Mouse (Mus musculus): ENCODE measurements around the gene Cks1b.

Gene Cks1b

DNA sequence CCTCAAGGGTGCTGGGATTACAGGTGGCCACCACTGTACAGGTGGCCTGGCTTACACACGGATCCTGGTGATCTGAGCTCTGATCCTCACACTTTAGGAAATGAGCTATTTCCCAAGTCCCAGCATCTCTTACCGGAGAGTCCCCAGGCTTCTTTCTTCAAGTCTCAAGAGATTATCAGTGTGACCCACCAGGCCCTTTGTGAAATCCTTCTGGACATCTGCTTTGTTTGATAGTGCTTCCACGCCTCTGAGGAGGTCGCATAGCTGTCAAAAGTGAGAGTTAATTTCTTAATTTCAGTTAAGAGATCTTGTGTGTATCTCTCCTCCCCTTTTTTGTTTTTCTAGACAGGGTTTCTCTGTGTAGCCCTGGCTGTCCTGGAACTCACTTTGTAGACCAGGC is 7.7 kb upstream of the Cks1b start:
- no peak for DNase-seq (ENCODE audit: low spot score)

DNA sequence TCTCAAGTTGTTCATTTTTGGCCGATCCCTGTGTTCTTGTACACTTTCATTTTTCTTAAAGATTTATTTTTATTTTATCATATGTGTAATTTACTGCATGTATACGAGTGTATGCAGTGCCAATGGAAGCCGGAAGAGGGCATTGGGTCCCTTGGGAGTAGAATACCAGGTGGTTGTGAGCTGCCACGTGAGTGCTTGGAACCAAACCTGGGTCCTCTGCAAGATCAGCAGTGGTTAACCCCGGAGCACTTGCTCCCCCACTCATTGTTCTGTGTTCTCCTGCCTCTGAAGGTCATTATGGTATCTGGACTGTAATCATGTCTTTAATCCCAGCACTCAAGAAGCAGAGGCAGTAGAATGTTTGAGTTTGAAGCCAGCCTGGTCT is 7.0 kb upstream of the Cks1b start:
- no peak for DNase-seq (ENCODE audit: low spot score)

DNA sequence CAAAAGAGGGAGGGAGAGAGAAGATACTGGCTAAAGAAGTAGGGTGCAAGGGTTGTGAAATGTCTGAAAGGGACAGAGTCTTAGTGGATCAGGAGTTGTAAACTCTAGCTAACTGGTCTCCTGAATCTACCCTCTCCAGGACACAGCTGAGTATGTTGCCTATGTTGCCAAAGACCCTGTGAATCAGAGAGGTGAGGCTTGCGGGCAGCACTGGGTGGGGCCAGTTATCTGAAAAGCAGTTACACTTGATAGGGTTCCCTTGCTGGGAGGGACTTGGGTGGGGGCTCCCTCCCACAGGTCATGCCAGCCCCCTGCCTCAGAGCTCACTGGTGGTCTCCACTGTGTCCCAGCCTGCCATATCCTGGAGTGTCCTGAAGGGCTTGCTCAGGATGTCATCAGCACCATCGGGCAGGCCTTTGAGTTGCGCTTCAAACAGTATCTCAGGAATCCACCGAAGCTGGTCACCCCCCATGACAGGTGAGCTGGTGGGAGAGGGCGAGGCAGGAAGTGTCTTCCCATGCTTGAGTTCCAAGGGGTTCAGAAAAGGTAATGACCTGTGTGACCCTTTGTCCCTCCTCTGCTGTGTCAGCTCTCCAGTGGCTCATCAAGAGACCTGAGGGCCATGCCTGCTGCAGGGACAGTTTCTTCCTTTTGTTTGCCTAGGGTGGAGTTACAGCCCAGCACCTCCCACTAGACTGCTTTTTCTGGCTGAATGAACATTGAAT is 6.4 kb upstream of the Cks1b start:
- no peak for DNase-seq (ENCODE audit: low spot score)

DNA sequence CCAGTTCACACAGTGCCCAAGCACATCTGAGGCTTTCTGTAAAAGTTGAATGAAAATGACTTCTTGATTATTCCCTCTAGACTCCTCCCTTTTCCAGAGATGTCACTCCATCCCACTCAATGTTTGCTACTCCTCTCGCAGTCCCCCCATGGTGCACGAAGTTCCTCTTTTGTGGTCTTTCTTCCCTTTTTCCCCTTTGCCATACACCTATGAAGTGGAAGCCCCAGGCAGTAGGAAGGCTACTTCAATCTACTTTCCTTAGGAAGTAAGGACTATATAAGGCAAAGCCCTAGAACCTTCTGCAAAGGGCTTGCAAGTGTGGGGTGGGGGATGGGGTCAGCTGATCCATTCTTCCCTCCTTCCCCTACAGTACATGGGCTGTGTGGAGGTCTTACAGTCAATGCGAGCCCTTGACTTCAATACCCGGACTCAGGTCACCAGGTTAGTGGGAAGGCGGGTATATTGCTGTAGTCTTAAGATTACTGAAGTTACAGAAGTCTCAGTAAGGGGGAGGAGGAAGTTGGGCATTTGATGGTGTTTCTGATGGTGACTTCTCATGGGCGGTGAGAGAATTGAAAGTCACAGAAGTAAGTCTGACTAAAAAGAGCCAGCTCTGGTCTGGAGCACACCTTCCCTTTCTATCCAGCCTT is 4.5 kb upstream of the Cks1b start:
- no peak for DNase-seq (ENCODE audit: low spot score)

DNA sequence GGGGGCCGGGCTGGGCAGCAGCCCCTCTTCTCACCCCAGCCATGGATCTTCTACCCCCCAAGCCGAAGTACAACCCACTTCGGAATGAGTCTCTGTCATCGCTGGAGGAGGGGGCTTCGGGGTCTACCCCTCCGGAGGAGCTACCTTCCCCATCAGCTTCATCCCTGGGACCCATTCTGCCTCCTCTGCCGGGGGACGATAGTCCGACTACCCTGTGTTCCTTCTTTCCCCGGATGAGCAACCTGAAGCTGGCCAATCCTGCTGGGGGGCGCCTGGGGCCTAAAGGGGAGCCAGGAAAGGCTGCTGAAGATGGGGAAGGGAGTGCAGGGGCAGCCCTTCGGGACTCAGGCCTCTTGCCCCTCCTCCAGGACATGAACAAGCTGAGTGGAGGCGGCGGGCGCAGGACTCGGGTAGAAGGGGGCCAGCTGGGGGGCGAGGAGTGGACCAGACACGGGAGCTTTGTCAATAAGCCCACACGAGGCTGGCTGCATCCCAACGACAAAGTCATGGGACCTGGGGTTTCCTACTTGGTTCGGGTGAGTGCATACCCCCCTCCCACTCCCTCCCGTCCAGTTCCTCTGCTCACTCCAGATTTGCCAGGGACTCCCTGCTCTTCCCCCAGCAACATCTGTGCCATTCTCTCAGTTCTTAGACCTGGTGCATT is 3.8 kb upstream of the Cks1b start:
- no peak for DNase-seq (ENCODE audit: low spot score)

DNA sequence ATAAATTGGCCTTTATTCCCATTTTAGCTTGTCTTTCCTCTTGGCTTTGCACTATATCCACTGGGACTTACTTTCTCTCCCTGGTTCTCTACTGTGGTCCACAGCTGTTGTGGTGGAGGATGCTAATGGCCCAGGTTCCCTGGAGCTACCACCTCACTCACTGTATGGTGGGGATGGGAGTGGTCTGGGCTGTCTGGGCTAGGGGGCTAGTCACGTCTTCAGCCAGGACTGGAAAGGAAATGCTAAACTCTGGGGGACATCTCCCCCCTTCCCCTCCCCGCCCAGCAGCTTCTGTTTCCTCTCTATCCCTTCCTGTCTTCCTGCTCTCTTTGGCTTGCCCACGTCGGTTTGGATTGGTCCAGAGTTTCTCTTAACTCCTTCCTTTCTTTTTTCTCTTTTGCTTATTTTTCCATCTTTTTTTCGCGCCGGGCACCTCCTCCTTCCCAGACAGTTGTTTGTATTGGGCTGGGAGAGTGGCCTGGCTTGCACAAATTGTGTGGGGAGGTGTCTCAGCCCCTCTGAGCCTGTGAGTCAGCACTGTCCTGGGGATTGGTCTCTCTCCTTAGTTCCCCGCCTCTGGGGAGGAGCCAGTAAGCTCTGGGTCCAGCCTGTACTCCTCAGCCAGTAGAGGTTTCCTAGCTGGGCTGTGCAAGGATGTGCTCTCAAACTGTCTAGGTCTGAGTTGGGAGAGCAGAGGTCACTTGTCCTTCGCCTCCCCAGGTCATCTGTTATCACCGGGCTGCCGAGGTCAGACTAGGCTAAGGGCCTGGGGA is 3.0 kb upstream of the Cks1b start:
- DNase-seq (ENCODE audit: low spot score) = peak; percentile 82

DNA sequence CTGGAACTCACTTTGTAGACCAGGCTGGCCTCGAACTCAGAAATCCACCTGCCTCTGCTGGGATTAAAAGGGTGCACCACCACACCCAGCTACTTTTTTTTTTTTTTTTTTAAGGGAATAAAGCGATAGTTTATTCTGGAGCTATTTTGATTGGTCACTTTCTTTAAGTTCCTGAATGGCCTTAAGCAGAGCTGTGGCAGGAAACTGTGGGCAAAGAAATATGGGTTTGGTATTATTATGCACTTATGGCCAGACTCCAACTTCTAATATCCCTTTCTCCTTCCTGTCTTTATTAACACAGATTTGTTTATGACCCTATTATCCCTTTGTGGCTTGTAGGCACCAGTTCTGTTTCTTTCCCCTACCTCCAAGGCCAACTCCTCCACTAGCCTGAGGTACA is 2.2 kb upstream of the Cks1b start:
- no peak for DNase-seq (ENCODE audit: low spot score)

DNA sequence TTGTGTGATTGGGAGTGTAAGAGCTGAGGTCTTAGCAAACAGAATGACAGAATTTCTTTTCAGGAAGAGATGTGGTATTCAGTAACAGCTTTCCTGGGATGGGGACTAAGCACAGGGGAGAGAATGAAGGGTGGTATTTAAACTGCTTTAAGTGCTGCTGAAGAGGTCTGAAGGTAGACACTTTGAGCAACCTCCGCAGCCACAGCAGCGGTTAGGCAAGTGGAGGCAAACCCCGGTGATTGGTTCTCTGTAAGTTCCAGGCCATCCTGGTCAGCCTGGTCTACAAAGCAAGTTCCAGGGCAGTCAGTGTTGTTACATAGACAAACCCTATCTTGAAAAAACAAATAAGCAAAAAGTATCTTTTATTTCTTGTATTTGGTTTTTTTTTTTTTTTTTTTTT is 1.8 kb upstream of the Cks1b start:
- no peak for DNase-seq (ENCODE audit: low spot score)

DNA sequence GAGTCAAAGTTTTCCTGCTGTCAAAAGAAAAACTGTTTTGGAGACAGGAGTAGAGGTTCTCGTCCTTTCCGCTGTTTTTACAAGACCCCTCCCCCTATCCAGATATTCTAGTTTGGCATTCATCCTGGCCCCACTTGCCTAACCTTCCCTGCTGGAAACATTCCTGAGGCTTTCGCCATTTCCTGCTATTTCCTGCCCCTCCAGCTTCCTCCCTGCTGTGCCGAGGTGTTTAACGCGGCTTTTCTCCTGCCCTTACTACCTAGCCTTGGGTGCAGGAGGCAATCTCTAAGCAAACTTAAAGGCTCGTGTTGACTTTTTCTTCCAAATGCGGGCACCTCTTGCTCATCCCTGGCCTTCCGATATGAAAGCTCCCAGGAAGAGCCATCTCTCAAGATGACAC is 1.4 kb upstream of the Cks1b start:
- no peak for DNase-seq (ENCODE audit: low spot score)

DNA sequence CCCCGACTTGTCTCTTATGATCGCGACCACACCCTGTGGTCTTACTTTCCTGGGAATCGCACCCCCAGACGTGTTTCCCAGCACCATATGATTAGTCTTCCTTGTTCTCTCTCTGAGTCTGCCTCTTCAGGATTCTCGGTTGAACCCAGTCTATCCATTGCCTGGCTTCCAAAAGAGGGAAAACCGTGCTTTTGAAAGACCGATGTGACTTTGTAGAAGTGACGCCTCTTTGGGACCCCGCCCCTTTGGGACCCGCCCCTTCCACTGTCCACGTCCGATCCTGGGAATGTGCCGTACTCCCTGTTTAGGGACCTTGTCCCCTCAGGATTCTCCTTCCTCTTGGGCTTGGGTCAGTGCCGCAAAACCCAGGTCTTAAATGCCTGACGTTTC is 673 bp upstream of the Cks1b start:
- DNase-seq (ENCODE audit: low spot score) = peak; percentile 78

DNA sequence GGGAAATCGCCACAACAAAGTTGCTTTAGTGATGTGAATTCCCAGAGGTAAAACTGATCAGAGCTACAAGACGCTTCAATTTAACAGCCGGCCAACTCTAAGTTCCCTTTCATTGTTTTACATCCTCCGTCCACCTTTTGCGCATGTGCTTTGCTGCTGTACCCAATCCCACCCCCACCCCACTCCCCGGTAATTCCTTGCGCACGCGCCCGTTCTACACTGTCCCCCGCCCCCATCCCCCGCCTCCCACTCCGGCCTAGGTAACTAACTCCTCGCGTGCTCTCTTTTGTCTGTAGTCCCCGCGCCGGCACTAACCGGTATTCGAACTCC is 378 bp downstream of the Cks1b start:
- DNase-seq (ENCODE audit: low spot score) = no peak

DNA sequence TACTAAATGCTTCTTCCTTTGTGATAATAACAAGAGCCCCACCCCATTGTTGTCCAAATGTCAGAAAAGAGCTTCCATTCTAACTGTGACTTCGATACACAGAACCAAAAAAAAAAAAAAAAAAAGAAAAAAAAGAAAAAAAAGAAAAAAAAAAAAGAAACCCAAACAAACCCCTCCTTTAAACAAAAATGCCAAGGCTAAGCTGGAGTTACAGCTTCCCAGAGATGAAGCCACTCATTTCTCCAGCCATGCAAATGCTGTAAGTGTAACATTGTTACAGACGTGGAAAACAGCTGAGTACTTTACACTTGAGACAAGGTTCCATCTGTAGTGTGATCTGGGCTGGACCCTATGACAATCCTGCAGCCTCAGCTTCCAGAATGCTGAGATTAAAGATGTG is 1.1 kb downstream of the Cks1b start:
- no peak for DNase-seq (ENCODE audit: low spot score)

DNA sequence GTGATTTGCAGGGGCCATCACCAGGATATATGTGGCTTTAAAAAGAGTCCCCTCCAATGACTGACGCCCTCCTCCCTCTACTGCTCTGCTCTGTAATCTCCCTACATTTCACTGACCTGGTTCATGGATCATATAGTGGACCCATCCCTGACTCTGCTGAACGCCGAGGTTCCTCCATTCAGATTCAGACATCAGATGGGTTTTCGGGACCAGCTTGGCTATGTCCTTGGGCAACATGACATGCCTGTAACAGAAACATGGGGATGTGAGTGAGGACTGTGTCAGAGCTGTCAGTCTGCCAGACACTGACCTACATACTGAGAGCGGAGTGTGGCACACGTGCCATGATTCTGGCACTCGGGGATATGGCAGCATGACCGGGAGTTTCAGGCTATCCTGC is 2.0 kb downstream of the Cks1b start:
- DNase-seq (ENCODE audit: low spot score) = no peak

DNA sequence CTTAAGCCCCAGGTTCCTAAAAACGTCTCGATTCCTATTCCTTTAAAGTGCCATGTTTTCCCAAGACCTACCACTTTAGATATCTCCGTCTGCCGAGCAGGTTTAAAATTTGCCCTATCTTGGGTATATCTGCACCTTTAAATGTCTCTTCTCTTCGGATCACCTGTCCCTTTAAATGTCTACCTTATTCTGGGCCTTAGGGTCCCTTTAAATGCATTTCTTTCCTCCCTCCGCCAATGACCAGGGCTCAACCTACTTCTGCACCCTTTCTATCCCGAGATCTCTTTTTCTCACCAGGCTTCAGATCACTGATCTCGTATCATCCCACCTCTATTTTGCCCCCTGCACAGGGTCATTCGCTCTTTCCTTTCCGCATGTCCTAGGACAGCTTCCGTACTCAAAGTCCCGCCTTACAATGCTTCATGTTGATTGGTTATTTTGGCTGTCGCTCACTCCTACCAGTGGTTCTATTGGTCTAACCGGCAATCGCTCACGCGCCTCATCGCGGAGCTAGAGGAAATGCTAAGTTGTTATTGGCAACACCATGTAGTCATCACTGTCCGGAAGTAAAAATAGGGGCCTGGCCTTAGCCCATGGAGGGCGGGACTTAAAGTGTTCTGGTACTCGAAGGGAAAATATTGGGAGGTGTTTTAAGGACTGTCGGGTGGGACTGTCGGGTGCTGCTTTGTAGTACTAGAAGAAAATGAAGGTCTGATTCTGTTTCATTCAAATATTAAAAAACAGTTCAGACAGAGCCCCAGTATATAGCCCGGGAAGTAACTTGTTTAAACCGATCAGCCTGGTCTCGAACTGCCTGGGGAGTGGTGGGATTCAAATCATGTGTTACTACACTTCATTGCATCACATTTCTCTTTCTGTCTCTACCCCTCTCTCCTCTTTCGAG is 6.4 kb downstream of the Cks1b start, which contains the start of gene Flad1:
TSS of gene Flad1 (minus strand) at position 381 of the 904 bp plus-strand sequence.
- DNase-seq (ENCODE audit: low spot score) = peak; percentile 98

DNA sequence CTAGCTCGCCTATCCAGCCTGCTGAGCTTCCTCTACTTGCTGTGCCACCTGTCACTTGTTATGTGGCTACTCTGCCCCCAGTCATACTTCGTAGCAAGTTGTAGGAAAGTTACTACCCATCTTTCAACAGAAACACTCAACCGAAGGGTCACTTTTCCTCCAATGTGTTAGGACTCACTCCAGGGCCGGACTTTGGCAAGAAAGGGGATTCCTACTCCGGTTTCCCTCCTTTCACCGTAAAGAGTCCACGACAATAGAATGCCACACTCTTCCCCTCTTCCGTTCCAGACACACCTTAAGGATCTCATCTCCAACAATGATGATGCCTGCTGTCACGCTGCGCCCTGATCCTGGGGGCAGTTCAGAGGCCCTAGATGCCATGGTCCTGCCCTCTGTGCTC is 7.3 kb downstream of the Cks1b start:
- no peak for DNase-seq (ENCODE audit: low spot score)

DNA sequence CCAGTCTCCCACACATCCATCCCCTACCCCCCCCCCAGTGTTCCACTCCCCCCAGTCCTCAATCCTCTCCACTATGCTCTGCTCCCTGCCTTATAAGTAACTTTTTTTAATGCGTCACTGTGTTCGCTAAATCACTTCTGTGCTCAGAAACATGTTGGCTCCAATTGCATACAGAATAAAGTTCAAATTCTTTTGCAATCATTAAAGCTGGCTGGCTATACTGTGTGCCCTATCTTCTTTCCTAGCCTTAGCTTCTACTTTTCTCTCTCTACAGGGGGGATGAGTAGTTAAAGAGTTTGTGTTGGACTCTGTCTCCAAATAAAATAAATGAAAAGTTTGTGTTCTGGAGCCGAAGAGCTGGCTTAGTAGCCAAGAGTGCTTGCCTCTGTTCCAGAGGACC is 8.5 kb downstream of the Cks1b start:
- no peak for DNase-seq (ENCODE audit: low spot score)

DNA sequence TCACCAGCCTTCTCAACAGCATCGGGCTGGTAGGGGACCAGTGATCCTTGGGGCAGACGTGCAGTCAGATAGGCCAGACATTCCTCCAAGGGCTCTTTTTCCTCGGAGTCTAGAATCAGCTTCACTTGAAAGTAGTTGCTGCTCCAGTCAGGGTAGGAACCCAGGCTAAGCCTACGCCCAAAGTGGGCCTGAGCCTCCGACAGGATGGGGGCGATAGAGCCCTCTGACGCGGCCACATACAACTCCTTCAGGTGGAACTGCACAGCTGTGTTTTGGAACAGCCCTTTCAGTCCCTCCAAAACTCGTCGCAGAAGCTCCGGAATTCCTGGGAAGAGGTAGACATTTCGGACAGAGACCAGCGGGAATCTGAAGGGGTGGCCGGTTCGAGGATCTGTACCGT is 9.7 kb downstream of the Cks1b start:
- no peak for DNase-seq (ENCODE audit: low spot score)

DNA sequence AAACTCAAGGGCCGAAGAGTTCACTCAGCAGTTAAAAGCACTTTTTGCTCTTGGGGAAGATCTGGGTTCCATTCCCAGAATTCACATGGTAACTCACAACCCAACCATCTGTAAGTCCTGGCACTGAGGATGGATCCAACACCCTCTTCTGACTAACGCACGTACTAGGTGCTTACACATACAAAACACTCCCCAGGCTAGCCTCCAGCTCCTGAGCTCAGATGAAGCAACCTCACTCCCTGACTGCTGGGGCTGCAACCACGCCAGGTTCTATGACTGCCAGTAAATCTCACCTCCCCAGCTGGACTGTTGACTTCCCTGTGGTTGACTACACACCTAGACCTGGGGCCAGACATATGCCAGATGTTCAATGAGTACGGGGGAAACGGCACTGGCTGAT is 11.3 kb downstream of the Cks1b start:
- DNase-seq (ENCODE audit: low spot score) = no peak

DNA sequence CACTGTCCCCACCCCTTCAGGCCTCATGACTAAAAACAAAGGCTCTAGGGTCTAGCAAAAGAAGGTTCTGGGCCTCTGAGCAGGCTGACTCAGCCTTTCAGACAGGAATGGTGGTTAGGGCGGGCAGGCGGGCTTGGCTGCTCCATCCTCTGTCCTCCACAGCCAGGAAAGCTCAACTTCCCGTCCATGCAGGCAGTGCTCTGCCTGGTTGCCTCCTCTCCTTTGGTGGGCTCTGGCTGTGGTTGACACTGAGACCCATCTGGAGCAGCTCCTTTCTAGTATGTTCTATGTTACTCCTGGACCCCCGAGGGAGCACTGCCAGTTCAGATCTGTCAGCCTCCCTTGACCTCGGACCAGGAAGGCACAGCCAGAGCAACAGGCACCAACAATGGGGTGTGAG is 15.5 kb downstream of the Cks1b start, which contains the start of gene Lenep:
TSS of gene Lenep (minus strand) at position 101 of the 400 bp plus-strand sequence.
- DNase-seq (ENCODE audit: low spot score) = no peak

DNA sequence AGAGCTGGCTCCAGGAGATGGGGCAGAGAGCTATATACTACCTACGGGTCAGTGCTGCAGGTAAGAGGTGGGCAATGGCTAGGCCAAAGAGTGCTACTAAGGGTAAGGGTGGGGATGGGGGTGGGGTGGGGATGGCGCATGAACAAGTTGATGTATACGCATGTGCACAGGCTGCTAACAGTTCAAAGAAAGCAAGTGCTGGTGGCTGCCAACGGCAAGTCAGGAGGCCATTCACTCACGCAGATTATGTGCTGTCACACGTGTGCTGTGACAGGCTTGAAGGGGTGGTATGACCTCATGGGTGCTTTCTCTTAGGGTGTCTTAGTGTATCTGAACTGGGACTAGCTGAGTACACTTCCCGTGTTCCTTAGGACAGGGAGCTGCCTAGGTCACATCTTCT is 16.9 kb downstream of the Cks1b start:
- DNase-seq (ENCODE audit: low spot score) = no peak

DNA sequence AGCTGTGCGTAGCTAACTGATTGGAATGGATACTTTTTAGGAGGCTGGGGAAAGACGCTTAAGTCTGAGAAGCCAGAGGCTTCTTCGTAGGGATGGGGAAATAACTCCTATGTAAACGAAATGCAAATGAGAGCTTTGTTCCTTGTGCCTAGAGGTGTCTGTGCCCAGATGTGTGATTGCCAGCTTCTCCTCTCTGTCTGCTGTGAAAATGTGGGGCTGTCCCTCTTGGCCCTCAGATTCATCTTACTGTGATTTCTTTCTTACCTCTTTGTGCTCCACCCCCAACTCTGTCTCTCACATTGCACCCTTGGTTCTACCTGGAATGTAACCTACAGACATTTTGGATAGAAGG is 21.6 kb downstream of the Cks1b start:
- no peak for DNase-seq (ENCODE audit: low spot score)

Data from testis, postnatal 14 days (tissue).